Mouse (Mus musculus): ENCODE results near the gene Pla2g1b. TPM values are rescaled to one million over a fixed set of nuclear protein-coding genes. Genes with fewer than 3 reads are reported as not detected.
"Not testable (repeated sequence)": the region's sequence is repeated elsewhere in the genome, so short reads cannot be mapped to it uniquely, and the experiment has no call there.

Gene Pla2g1b
- polyA plus RNA-seq, 1 experiment from 2014 or later = 0.99 TPM

- peak; percentile 95 for DNase-seq (ENCODE audit: low spot score)
Measured at GRCm38 (mm10) chr5:115483947-115484920, 18.2 kb downstream of the Pla2g1b start, which contains the start of gene Sirt4. Gene Sirt4 (minus strand): TSS chr5:115484725.

GRCm38 (mm10) chr5:115484996-115485395, 18.9 kb downstream of the Pla2g1b start:
- no peak for DNase-seq (ENCODE audit: low spot score)

GRCm38 (mm10) chr5:115485489-115486205, 19.6 kb downstream of the Pla2g1b start:
- DNase-seq (ENCODE audit: low spot score) = no peak

GRCm38 (mm10) chr5:115486726-115487125, 20.7 kb downstream of the Pla2g1b start:
- DNase-seq (ENCODE audit: low spot score) = no peak

GRCm38 (mm10) chr5:115487353-115487752, 21.3 kb downstream of the Pla2g1b start:
- DNase-seq (ENCODE audit: low spot score) = no peak

GRCm38 (mm10) chr5:115487942-115488580, 22.0 kb downstream of the Pla2g1b start:
- DNase-seq (ENCODE audit: low spot score) = no peak

- DNase-seq (ENCODE audit: low spot score) = peak; percentile 91
Measured at GRCm38 (mm10) chr5:115488841-115489698, 23.0 kb downstream of the Pla2g1b start.

GRCm38 (mm10) chr5:115489699-115490637, 23.9 kb downstream of the Pla2g1b start:
- DNase-seq (ENCODE audit: low spot score) = peak; percentile 93

- no peak for DNase-seq (ENCODE audit: low spot score)
Measured at GRCm38 (mm10) chr5:115490638-115491000, 24.6 kb downstream of the Pla2g1b start.

GRCm38 (mm10) chr5:115491076-115491475, 25.0 kb downstream of the Pla2g1b start:
- peak; percentile 20 for DNase-seq (ENCODE audit: low spot score)

- DNase-seq (ENCODE audit: low spot score) = peak; percentile 33
Measured at GRCm38 (mm10) chr5:115491771-115492322, 25.8 kb downstream of the Pla2g1b start.

- DNase-seq (ENCODE audit: low spot score) = no peak
Measured at GRCm38 (mm10) chr5:115492711-115493335, 26.8 kb downstream of the Pla2g1b start.

GRCm38 (mm10) chr5:115493441-115493840, 27.4 kb downstream of the Pla2g1b start:
- DNase-seq (ENCODE audit: low spot score) = no peak

- DNase-seq (ENCODE audit: low spot score) = not testable (repeated sequence)
Measured at GRCm38 (mm10) chr5:115495618-115496017, 29.6 kb downstream of the Pla2g1b start.

- no peak for DNase-seq (ENCODE audit: low spot score)
Measured at GRCm38 (mm10) chr5:115497033-115497432, 31.0 kb downstream of the Pla2g1b start.

GRCm38 (mm10) chr5:115498307-115499240, 32.5 kb downstream of the Pla2g1b start:
- no peak for DNase-seq (ENCODE audit: low spot score)

GRCm38 (mm10) chr5:115500383-115500935, 34.4 kb downstream of the Pla2g1b start:
- DNase-seq (ENCODE audit: low spot score) = no peak
